Mouse (Mus musculus) gonadal fat pad, adult 2 months (tissue): ENCODE data around the gene Slc20a1. TPM values are rescaled to one million over a fixed set of nuclear protein-coding genes. Genes with fewer than 3 reads are reported as not detected.

ENCODE experiments used
- DNase-seq: peaks from one replicate; pipeline ENCODE4 v3.0.0-alpha.2; 2012; ENCODE audit warnings: low read depth
- polyA plus RNA-seq: library from polyadenylated mRNA; depleted of rRNA; stranded (reverse); fragments of >200 nt; gene quantifications from 2 replicates; pipeline ENCODE4 v1.2.3, GENCODE M21; 2012

The Slc20a1 gene
- polyA plus RNA-seq, 1 experiment, result 15.0 TPM

DNA sequence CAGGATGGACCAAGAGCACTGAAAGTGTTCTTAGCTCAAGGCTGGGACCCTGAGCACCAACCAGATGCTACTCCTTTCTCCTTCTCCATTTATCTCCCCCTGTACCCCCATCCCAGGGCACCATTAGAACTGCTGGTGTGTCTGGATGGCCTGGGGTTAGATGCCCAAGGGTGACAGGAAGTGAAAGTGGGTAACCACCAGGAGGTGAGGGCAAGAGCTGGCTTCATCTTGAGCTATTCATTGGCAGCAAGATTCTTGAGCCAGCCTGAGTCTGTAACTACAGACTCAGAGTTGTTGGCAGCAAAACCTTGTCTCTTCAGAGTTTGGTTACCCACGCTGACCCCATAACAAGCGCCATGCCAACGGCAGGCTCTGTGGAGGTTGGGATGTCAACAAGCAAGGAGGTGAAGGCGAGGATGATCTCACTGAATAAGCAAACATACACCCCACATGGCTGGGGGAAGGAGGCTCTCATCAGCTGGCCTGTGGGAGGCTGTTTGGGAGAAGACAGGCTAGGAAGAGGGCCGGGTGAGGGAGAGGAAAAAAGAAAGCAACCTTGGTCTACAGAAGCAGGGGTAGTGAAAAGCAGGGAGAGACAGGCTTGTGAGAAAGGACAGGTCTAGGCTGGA is 12.2 kb upstream of the Slc20a1 start:
- DNase-seq, result no peak

DNA sequence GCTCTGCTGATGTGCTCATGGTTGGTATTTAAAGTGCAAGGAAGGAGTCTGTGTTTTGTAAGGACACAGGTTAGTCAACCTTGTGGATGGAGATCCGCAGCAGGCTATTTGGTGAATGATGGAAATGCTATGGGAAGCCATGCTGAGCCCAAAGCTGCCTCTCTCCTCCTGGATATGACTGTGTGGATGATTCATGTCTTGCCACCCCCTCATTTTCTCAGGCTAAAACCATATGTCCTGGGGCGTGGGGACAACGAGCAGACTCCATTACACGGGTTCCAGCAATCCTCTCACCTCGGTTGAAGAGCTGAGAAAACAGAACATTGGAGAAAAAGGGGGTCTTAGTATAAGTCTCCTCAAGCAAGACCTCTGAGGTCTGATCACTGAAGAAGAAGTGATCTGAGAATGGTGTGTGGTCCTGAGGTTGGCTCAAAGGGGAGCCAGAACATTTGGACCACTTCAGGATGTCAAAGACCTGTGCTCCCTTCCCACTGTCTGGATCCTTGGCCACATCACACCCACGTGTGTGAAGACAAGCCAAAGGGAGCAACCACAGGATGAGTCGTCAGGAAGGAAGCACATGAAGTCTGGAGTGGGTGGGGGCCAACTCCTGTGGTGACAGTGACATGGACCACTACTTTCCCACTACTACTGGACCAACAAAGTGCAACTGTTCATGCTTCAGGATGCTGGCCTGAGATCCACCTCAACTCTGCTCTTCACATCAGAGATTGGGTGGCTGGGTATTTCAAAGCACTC is 6.0 kb upstream of the Slc20a1 start:
- no peak for DNase-seq

DNA sequence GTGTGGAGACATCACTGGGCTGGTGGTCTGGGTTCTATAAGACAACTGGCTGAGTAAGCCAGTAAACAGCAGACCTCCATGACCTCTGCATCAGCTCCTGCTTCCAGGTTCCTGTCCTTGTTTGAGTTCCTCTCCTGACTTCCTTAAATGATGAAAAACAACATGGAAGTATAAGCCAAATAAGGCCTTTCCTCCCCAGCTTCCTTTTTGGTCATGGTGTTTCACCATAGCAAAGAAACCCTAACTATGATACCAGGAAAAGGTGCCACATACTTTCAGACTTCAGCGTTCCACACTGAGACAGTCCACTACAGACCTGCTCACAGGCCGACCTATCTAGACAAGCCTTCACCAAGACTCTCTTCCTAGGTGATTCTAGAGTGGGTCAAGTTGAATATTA is 2.2 kb upstream of the Slc20a1 start:
- DNase-seq, result no peak

DNA sequence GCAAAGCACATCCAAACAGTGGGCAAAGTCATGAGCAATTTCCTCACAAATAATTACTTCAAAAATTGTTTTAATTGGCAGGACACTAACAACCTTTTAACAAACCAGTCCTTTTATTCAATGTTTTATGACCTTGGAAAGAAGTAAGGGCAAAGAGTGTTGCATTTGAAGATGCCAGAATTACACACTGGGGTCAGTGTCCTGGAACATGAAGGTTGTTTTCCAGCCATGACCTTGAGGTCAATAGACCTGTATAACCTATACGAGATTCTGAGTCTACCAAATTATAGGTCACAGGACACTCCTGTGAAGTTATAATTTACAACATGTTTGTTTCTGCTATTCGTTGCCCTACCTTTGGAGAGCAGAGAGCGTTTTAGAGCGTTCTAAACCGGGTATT is 1.4 kb upstream of the Slc20a1 start:
- no peak for DNase-seq

DNA sequence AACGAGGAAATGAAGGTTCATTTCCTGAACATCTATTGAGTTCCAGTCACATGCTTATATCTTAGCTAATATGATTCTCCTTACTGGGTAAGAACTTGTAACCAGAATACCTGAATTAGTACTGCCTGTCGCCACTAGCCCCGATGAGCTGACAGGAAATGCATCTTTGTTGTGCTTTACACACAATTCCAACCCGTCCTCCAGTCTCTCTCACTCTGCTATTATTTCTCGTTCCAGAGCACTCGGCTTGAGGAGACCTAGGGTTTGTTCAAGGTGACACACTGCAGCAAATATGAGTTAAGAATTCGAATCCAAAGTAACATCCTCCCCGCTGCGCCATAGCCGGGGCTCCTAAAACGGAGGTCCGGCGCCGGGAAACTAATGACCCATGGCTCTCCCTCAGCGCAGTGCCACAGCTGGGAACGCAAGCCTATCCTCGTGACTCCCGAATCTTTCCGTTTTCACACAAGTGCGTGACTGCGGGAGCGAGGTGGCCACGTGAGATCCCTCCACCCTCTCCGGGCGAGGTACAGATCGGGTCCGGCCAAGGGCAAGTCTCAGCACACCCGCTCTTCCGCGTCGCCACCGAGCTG is 625 bp upstream of the Slc20a1 start:
- DNase-seq, result no peak

DNA sequence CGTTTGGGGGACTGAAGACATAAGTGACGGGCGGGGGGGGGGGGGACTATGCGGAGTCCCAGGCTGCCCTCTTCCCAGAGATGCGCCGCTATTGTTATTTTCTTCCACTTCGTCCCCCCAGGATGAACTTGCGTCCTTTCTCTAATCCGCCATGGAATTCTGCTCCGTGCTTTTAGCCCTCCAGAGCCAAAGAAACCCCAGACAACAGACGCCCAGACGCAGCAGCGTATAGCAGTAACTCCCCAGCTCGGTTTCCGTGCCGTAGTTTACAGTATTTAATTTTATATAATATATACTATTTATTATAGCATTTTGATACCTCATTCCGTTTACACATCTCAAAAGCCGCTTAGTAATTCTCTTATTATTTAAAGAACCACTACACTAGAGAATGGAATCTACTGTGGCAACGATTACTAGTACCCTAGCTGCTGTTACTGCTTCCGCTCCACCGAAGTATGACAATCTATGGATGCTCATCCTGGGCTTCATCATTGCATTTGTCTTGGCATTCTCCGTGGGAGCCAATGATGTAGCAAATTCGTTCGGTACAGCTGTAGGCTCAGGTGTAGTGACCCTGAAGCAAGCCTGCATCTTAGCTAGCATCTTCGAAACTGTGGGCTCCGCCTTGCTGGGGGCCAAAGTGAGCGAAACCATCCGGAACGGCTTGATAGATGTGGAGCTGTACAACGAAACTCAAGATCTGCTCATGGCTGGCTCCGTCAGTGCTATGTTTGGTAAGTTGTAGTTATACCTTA is 943 bp downstream of the Slc20a1 start:
- no peak for DNase-seq

DNA sequence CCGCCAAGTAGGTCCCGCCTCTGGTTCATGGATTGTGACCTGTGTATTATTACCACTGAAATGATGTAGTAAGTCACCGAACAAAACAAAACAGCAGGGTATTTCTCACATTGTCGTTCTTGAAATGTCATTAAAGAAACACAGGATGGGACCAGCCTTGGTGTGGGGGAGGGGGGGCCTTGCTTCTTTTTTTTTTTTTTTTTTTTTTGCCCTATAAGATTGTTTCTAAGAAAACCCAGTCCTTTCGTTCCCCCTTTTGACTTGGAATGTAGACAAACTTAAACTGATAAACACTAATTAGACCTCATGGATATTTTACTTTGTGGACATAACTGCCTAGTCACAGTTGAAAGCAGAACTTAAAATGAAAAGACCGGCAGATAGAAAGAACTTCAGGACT is 6.4 kb downstream of the Slc20a1 start:
- no peak for DNase-seq

DNA sequence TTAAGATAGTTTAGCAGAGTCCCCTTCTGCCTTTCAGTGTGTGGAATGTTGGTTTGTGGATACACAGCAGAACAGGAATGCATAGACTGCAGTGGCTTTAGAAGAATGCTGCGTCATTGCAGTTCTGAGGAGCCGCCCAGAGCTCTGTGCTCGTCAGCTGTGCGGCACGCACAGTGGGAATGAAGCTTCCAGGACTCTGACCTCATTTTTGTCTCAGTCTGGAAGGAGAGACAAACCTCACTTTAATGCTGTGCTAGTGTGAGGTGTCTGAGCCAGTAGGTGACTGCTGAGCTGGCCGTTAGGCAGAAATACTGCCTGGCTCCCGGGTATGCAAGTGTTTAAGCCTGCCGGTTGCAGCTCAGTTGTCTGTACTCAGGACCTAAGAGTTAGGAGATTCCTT is 8.3 kb downstream of the Slc20a1 start:
- DNase-seq, result no peak

DNA sequence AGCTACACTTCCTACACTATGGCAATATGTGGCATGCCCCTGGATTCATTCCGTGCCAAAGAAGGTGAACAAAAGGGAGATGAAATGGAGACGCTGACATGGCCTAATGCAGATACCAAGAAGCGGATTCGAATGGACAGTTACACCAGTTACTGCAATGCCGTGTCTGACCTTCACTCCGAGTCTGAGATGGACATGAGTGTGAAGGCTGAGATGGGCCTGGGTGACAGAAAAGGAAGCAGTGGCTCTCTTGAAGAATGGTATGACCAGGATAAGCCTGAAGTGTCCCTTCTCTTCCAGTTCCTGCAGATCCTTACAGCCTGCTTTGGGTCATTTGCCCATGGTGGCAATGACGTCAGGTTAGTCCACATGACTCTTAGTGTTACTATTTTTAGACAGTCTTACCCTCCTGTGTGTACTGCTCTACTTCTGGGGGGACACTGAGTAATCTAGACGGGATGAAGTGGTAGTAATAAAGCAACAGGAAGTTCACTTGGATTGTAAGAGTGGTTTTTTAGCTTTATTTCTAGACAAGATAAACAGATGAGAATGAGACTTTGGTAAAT is 9.7 kb downstream of the Slc20a1 start:
- DNase-seq, result no peak

DNA sequence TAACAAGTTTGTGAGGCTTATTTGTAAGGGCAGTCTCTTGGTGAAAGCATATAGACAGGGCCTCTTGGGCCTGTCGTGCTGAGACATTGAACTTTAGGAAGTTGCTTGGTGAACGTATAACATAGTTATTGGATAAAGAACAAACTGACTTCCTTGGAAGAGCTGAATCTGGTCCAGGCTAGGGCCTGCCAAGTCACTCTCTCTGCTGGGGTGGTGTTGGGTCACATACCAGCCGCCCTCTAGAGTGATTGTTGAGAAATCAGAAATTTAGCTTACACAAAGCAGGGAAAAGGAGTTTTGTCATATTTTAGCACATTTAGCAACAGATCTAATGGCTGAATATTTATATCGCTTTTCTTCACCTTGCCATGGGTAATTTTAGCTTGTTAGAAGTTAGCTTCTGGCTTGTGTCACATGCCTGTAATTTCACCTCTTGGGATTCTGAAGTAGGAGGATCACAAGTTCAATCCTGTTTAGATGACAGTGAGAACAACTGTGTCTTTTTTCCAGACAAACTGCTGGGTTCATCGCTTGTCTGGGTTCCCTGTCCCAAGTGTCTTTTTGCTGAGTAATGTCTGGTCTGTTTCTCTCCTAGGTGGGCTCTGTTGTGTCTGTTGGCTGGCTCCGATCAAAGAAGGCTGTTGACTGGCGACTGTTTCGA is 11.7 kb downstream of the Slc20a1 start:
- DNase-seq, result no peak

DNA sequence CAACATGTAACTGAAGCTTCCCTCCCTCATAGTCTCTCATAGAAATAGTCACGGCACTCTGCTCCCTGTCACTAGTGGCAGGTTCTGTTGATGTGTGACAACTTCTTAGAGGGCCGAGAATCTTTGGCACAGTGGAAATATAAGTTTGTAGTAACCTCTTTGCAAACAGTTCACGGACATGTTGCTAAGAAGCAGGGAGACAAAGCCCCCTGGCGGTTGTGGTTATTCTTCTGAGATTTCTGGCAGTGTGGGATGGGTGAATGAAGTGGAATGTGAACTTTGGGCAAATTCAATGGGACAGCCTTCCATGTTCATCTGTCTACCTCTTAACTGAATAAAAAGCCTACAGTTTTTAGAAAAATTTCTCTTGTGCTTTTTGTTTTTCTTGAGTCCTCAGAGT is 12.7 kb downstream of the Slc20a1 start:
- DNase-seq, result no peak

DNA sequence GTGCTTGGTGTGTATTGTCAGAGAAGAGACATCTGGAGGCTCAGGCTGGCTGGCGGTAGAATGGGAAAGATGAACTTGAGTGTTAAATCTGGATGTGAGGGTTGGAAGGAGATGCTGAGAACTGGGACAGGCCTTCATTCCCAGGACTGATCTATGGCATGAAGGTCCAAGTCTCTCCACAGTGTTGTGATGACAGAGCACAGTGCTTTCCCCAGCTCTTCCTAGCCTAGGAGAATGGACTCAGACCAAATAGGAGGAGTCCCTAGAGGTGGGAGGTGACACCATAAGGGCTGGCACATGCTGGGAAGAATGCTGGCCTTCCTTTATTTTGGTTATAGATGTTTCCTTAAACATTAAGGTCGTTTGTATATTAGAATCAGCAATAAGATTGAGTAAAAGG is 13.4 kb downstream of the Slc20a1 start:
- no peak for DNase-seq

DNA sequence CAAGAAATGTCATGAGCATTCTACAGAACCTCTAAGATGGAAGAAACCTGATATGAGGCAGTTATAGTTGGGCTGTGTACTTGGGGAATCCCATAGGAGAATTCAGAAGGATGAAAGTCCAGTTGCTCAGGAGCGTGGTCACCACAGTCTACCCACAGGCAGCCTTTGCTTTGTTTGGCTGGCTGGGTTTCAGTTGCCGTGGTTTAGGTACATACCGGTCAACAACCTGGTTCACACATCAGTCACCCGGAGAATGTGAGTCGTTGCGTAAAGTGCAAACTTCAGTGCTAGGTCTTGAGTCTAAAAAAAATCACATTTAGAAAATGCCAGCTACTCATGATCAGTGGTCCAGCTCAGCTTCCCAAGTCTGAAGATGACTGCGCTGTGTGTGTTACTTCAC is 14.0 kb downstream of the Slc20a1 start:
- DNase-seq, result no peak

DNA sequence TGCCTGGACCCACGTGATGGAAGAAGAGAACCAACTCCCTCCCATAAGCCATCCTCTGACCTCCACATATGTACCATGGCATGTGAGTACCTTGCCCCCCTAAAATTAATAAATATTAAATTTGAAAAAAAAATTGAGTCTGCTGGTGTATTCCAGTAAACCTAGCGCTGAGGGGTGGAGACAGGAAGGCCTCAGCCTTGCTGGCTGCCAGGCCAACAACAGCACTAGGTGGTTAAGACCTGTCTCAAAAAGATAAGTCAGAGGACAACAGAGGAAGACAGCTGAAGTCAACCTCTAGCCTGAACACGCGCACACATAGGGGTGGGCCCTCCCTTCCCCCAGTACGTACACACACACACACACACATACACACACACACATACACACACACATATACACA is 16.2 kb downstream of the Slc20a1 start:
- DNase-seq, result no peak

DNA sequence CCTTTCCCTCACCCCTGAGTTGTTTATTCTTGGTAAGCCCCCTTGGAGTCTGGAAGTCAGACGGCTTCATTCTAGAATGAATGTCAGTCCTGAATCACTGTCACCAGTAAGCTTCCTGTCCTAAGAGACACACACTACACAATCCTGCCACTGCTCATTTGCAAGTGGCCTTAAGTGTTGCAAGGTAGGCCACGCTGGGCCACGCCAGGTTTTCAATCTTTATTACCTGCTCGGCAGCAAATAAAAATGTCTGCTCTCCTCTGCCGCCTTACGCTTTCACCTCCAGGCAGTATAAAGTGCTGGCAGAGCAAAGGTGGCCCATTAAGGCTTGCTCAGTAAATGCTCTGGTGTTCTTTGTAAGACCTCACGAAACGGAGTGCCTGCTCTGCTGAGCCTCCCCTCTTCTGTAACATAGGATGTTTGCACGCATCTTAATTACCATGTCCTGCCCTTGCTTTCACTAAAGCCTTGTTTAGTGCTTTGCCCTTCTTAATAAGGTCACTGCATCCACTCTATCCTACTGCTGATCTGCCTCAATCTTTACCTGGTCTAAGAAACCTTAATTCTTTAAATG is 19.1 kb downstream of the Slc20a1 start:
- no peak for DNase-seq

DNA sequence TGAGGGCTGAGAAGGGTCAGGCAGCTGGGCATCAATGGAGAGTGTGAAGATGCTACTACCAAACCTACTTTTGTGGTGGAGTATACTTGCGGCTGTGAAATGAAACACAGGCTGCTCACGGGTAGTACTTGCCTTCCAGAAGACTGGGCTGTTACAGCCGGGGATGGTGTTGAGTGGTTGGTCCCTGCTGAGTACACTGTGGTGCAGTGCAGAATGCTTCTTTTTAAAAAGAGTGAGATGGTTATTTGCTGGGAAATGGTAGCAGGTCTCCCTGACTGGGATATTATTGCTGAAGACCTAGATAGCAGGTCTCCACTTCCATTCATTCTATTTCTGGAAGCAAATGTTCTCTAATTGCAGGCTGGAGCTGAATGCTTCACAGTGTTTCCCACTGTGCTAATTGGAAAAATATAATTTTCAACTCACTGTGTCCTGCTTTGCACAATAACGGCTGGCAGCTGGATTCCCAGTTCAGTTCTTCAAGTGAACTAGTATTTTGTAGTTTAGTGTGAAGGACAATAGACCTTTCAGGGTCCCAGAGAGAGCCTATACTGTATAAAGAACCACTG is 20.1 kb downstream of the Slc20a1 start:
- DNase-seq, result no peak

DNA sequence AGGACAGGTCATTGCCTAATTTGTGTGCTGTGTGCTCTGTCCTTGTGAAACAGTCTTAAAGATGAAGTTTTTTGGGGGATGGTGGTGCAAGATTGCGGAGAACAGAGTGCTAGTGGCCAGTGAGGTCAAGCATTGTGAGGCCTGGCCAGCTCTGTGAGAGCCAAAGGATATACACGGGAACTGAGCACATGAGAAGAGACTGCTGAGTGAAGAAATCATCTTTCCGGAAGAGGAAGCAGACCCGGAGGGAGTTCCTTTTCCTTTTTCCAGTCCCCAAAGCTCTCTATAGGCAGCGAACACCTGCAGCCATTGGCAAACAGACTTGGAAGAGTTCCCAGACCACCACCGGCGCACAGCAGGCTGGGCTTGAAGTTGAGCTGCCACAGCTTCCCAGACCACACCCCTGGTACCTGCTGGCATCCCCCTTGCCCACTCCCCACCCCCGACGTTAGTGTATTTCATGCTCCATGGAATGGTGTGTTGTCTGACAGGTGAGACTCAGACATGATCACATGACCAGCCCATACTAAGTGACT is 22.6 kb downstream of the Slc20a1 start:
- DNase-seq, result no peak

DNA sequence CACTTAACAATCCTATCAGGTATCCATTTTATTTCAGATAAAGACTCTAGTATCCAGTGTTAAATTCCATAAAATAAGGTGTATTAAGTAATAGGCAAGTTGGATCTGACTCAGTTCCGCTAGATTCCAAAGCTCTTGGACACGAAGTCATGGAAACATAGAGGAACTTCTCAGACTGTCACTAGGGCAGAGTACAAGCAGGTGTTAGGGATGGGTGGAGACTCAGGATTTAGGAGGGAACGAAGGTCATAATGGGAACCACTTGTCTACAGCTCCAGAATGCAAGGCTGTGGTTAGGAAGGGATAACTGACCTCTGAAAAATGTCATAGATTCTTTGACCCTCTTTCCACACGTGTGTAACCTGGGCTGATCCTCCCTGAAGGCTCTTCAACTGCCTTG is 25.6 kb downstream of the Slc20a1 start:
- no peak for DNase-seq

DNA sequence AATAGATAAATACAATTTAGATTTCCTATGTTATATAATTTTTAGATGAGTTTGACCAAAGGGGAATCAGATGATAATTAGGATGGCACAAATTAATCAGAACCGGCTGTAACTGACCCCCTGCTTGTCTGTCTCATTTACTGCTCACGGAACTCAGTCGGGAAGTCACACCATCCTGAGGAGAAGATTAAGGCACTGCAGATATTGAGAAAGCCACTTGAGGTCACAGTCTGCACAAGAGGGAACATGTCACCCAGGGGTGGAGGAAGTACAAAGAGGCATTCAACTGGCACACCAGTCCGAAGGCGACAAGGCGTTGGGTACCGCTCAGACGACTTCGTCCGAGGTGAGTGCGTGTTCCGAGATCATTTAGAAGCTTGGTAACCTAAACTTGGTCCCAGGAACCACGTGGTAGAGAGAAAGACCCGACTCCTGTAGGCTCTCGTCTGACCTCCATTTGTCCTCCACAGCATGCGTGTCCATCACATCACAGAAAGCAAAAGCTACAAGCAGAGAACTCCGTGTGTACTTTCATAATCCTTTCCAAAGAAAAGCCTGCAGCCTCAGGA is 26.8 kb downstream of the Slc20a1 start:
- no peak for DNase-seq

DNA sequence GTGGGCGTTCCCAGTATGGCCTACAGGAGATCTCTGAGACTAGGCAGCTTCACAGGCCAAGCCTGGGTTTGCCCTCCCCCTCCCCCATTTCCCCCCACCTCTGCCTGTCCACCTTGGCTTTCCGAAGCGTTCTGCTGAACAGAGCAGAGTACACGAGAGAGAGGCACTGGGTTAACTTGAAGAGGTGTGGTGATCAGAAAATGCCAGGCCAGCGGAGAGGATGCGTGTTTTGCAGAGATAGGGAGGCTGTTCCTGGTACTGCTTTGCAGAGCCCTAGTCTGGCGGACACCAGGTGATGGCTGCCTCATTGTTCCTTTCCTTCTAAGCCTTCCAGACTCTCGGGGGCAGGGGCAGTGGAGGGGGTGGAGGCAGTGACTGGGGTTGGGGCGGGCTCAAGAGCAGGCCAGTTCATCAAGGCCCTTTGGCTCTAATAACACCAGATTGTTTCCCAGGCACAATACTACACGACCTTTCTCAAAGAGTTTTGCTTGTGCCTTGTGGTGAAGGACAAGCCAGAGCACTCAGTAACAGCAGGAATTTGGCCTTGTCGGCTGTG is 27.8 kb downstream of the Slc20a1 start:
- DNase-seq, result no peak
